Mouse (Mus musculus): Measurements from ENCODE around the gene Pdzd3.

Gene Pdzd3

GRCm38 (mm10) chr9:44249181-44250146 lies 1.8 kb downstream of the Pdzd3 start:
- peak; percentile 72 to 77 for DNase-seq

- no peak for DNase-seq
Measured at GRCm38 (mm10) chr9:44247907-44248306, 3.4 kb downstream of the Pdzd3 start.

GRCm38 (mm10) chr9:44243621-44244020 lies 7.7 kb downstream of the Pdzd3 start:
- peak; percentile 61 to 62 for DNase-seq

DNA sequence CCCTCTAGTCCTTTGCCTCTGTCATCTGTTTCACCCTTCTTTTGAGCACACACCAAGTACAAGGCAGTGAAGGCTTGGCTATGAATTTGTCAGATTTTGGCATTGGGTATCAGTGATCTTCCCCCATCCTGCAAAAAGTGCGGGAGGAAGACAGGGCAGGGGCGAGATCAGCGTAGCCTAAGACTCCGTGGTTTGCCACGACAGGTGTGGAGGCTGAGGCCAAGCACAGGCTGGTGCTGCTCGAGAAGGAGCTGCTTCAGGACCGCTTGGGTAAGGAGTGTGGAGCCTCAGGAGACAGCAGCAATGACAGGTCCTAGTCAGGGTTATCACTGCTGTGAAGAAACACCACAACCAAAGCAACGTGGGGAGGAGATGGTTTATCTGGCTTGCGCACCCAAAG lies 9.9 kb downstream of the Pdzd3 start:
- DNase-seq = no peak

- no peak for DNase-seq
Measured at GRCm38 (mm10) chr9:44240911-44241310, 10.4 kb downstream of the Pdzd3 start.

DNA sequence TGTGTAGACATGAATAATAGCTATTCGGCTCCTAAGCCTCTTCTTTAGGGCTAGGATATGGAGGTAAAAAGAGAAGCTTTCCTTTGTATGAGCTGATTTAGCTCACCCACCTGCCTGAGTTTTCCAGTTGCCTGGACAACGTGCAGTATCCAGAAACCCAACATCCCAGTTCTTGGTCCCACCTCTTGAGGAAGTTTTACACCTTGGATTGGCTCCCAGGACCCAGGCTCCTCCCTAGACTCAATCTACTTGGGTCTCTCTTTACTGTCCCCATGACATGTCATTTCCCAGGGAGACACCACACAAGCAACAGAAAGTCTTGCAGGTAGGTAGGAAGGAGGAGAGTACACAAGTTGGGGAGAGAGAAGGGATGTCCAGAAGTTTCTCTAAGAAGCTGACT lies 10.9 kb downstream of the Pdzd3 start, which contains the start of gene Ccdc153:
Gene Ccdc153 (plus strand): TSS at position 278 of the 400 bp plus-strand sequence.
- no peak for DNase-seq

GRCm38 (mm10) chr9:44239447-44239846 lies 11.8 kb downstream of the Pdzd3 start:
- peak in 1 of 2 experiments; percentile 50 for DNase-seq

DNA sequence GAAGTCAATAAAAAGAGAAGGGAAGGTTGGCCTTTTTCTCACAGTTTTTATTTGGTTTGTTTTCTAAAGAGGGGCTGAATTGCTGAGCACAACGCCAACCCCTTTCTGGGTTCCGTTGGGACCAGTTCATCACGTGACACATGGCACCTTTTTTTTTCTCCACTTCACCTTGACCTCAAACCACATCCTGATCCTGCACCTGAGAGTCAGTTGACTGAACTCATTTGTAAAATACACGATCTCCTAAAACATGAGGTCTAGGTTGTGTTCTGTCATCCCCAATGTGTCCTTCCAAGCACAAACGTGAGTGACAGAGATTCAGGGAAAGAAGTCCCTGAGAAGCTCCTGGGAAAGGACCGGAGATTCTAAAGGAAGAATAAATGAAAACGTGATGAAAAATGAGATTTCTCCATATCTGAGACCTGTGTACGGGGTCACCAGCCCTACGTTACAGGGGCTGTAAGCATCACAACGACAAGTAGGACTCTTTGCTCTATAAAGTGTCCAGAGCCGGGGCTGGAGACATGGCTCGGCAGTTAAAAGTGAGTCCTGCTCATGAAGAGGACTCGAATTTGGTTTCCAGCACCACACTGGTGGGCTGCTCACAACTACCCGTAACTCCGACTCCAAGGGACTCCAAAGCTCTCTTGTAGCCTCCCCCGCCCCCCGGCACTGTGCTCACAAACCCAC lies 12.6 kb downstream of the Pdzd3 start:
- no peak for DNase-seq

- DNase-seq = peak; percentile 57 to 65
Measured at GRCm38 (mm10) chr9:44237128-44237527, 14.1 kb downstream of the Pdzd3 start.

DNA sequence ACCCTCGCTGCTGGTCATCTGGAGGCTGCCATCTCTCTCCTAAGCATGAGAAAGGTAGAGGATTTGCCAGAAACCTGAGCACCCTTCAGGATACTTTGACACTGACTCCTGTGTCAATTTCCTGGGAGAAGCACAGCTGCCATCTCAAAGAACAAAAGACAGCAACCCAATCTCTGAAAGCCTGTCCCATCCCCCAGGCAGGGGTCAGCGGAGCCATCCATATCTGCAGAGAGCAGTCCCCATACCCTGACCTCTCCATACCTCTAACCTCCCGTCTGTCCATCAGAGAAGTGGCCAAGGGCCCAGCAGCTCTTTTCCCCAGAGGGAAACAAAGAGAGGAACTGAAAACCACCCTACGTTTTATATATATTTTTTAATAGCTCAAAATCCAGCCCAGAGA lies 14.7 kb downstream of the Pdzd3 start:
- DNase-seq = no peak

DNA sequence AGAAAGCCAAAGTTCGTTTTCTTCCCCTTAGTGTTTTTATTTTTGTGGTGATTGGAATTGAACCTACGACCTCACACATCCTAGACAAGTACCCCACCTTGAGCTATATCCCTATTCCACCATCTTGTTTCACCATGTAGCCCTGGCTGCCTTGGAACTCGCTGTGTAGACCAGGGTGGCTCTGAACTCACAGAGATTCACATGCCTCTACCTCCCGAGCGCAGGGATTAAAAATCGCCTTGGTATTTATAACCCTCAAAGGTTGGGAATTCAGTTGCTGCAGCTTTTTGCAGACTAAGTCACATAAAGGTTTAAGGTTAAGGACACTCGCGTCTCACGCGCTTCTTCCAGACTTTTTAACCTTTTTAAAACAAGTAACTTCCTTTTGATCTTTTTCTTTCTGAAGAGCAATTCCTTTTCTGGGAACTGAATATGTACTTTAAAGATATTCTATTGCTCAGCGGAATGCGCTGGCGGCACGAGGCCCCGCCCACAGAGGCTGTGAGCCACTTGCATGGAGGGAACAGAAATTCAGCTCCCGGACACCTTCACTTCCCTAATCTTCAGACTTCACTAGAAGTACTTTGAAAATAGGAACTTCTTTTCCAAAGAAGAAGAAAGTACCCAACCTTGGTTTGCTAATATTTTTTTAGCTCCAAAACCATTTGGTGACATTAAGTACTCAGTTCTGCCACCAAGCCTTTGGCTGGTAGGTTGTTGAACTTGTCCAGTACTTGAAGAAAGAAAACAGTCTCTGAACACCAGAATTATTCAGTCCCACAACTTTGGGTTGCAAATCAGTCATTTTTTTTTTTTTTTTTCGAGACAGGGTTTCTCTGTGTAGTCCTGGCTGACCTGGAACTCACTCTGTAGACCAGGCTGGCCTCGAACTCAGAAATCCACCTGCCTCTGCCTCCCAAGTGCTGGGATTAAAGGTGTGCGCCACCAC lies 16.5 kb downstream of the Pdzd3 start:
- peak; percentile 45 to 62 for DNase-seq

- peak; percentile 97 to 99 for DNase-seq
Measured at GRCm38 (mm10) chr9:44233802-44234478, 17.3 kb downstream of the Pdzd3 start, which contains the start of gene Cbl. Cbl (minus strand) TSS chr9:44234049.

GRCm38 (mm10) chr9:44233021-44233801 lies 18.1 kb downstream of the Pdzd3 start:
- DNase-seq = no peak

- no peak for DNase-seq
Measured at GRCm38 (mm10) chr9:44231609-44232008, 19.7 kb downstream of the Pdzd3 start.

- no peak for DNase-seq
Measured at GRCm38 (mm10) chr9:44225993-44226392, 25.3 kb downstream of the Pdzd3 start.

- DNase-seq = no peak
Measured at GRCm38 (mm10) chr9:44213538-44213937, 37.7 kb downstream of the Pdzd3 start.

- no peak for DNase-seq
Measured at GRCm38 (mm10) chr9:44212406-44212805, 38.9 kb downstream of the Pdzd3 start.

- DNase-seq = peak in 1 of 2 experiments; percentile 11
Measured at GRCm38 (mm10) chr9:44209416-44209815, 41.9 kb downstream of the Pdzd3 start.

DNA sequence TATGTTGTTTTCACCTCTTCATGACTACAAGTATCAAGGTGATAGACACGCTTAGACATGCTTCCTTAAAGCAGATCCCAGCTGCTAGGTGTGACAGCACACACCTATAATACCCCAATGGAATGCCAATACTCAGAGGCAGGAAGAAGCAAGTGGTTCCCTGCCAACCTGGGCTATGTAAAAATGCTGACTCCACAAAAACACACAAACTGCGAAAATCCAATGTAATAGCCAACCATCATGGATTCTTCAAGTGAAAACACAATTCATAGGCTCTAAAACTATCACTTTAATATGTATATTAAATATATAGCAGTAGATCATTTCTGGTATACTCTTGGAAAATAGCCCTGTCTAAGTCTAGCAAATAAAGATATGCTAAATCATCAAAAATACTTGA lies 43.4 kb downstream of the Pdzd3 start:
- DNase-seq = no peak

GRCm38 (mm10) chr9:44200458-44200857 lies 50.8 kb downstream of the Pdzd3 start:
- no peak for DNase-seq

- DNase-seq = peak in 1 of 2 experiments; percentile 33
Measured at GRCm38 (mm10) chr9:44199580-44199979, 51.7 kb downstream of the Pdzd3 start.
